Comparison of ENCODE assay signal across 8 mouse cellular contexts in the genomic region with DNA sequence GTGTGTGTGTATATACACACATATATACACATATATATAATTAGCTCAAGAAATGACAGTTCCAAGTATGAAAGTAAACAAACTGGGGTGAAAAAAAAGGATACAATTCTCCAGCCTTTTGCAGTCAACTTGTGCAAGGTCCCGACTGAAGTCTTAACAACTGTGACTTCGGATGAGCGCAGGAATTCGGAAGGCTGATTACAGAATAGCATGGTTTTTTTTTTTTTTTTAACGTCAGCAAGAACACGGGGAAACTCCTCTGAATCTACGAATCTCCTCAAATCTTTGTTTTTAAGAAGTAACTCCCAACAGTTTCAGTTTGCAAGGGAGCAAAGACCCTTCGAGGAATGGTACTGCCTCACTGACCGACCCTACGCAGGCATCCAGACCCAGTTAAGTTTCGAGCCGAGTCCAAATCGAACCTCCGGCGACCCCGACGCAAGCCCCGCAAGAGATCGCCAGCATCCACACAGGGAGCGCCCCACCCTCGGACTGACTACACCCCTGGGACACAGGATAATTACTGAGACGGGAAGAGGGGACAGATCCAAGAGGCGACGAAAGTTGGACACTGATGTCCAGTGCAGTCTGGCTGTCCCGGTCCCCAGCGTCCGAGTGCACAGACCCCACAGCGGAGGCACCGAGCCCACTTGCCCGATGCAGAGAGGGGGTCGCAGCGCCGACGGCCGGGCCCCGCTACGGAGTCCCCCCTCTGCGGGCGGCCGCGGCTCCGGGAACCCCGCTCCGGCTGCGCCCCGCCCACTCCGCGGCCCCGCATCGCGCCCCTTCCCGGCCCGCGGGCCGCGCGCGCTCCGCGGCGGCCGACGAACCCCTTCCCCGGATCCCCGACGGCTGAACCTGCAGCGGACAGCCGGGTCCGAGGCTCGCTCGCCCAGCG. TPM values are rescaled to one million over a fixed set of nuclear protein-coding genes. Genes with fewer than 3 reads are reported as not detected.
DNase-seq lines count a peak whose midpoint lies in the region; ATAC-seq and TF ChIP-seq lines count a peak whose summit lies in the region.

No protein-coding gene starts in this region.

- peak; percentile 20 for DNase-seq in kidney, adult 11 months
- DNase-seq in kidney, adult 18-20 months: no peak
- DNase-seq in ES-E14 (ENCODE audit: low read depth, low spot score): no peak
- DNase-seq in hindbrain, embryonic 11.5 days (ENCODE audit: low spot score): peak; percentile 59
- peak; percentile 65 for DNase-seq in liver, embryonic 11.5 days (ENCODE audit: low spot score)
- DNase-seq in neural tube, embryonic 11.5 days (ENCODE audit: low spot score): peak; percentile 45
- DNase-seq in thymus, postnatal 14 days: no peak

- peak overlapping the region; percentile 90 for H3K9ac ChIP-seq in ES-E14 (ENCODE audit: insufficient read depth, low read depth, low read length, poor library complexity, severe bottlenecking)
- H3K9ac ChIP-seq in embryonic facial prominence, embryonic 12.5 days: peak overlapping the region; percentile 96
- peak overlapping the region; percentile 94 for H3K9ac ChIP-seq in hindbrain, embryonic 11.5 days (ENCODE audit: low read depth, low read length)
- H3K9ac ChIP-seq in liver, embryonic 11.5 days (ENCODE audit: low read depth, low read length): peak overlapping the region; percentile 95
- peak overlapping the region; percentile 92 for H3K9ac ChIP-seq in neural tube, embryonic 11.5 days (ENCODE audit: low read length)

- no peaks in the 10 kb centered on the region for H3K36me3 ChIP-seq in ES-E14 (ENCODE audit: control insufficient read depth, insufficient read depth, low read length, poor library complexity, severe bottlenecking)
- H3K36me3 ChIP-seq in embryonic facial prominence, embryonic 12.5 days: no peaks in the 10 kb centered on the region
- no peaks in the 10 kb centered on the region for H3K36me3 ChIP-seq in hindbrain, embryonic 11.5 days (ENCODE audit: control insufficient read depth, insufficient read depth, low read length)
- no peaks in the 10 kb centered on the region for H3K36me3 ChIP-seq in liver, embryonic 11.5 days (ENCODE audit: control insufficient read depth, insufficient read depth, low read length)
- H3K36me3 ChIP-seq in neural tube, embryonic 11.5 days (ENCODE audit: control insufficient read depth, insufficient read depth, low read length): no peaks in the 10 kb centered on the region

- H3K27ac ChIP-seq in ES-E14 (ENCODE audit: insufficient read depth, low read depth, low read length, poor library complexity, severe bottlenecking): peak overlapping the region; percentile 59; the same call in 1 of the 2 replicates
- H3K27ac ChIP-seq in embryonic facial prominence, embryonic 12.5 days: peak overlapping the region; percentile 92
- H3K27ac ChIP-seq in hindbrain, embryonic 11.5 days (ENCODE audit: low read depth, low read length): peak overlapping the region; percentile 85
- peak overlapping the region; percentile 93 for H3K27ac ChIP-seq in liver, embryonic 11.5 days (ENCODE audit: low read depth, low read length)
- peak overlapping the region; percentile 89 for H3K27ac ChIP-seq in neural tube, embryonic 11.5 days (ENCODE audit: low read depth, low read length)

- peak; percentile 9; the same call in 1 of the 2 replicates for ATAC-seq in embryonic facial prominence, embryonic 12.5 days (ENCODE audit: insufficient number of reproducible peaks, insufficient read depth, low FRiP score, low TSS enrichment)
- no peak; the same call in none of the 2 replicates for ATAC-seq in hindbrain, embryonic 11.5 days (ENCODE audit: low FRiP score)
- ATAC-seq in liver, embryonic 11.5 days (replicated peaks; ENCODE audit: low FRiP score): peak; percentile 30
- ATAC-seq in neural tube, embryonic 11.5 days (ENCODE audit: insufficient read depth, low FRiP score, low TSS enrichment): peak; percentile 52

- peak overlapping the region; percentile 61 for H3K4me2 ChIP-seq in embryonic facial prominence, embryonic 12.5 days (replicated peaks)
- peak overlapping the region; percentile 67 for H3K4me2 ChIP-seq in hindbrain, embryonic 11.5 days (replicated peaks; ENCODE audit: low read depth, low read length)
- H3K4me2 ChIP-seq in liver, embryonic 11.5 days: peak overlapping the region; percentile 70
- peak overlapping the region; percentile 70 for H3K4me2 ChIP-seq in neural tube, embryonic 11.5 days (ENCODE audit: low read depth)

- H3K4me3 ChIP-seq in ES-E14 (ENCODE audit: insufficient read depth in 1 of 2, low read depth in 1 of 2, low read length in 2 of 2, poor library complexity in 1 of 2, severe bottlenecking in 1 of 2): peak overlapping the region; percentile 92
- peak overlapping the region; percentile 99 for H3K4me3 ChIP-seq in embryonic facial prominence, embryonic 12.5 days
- H3K4me3 ChIP-seq in hindbrain, embryonic 11.5 days (ENCODE audit: low read depth, low read length): peak overlapping the region; percentile 91
- peak overlapping the region; percentile 99 for H3K4me3 ChIP-seq in liver, embryonic 11.5 days (ENCODE audit: low read depth, low read length)
- H3K4me3 ChIP-seq in neural tube, embryonic 11.5 days (ENCODE audit: low read depth, low read length): peak overlapping the region; percentile 99

- H3K4me1 ChIP-seq in ES-E14 (ENCODE audit: control insufficient read depth in 2 of 2, insufficient read depth in 2 of 2, low read length in 2 of 2, poor library complexity in 1 of 2): peaks cover 5% of the 10 kb centered on the region in 2 experiments; a peak in 2 of 4 replicates
- peaks cover 19% of the 10 kb centered on the region; the same call in 1 of the 2 replicates for H3K4me1 ChIP-seq in embryonic facial prominence, embryonic 12.5 days
- H3K4me1 ChIP-seq in hindbrain, embryonic 11.5 days (replicated peaks; ENCODE audit: control insufficient read depth, insufficient read depth, low read length): 0 out of 2 replicates have a peak, but pooled peaks cover 4% of the 10 kb centered on the region
- peaks cover 46% of the 10 kb centered on the region for H3K4me1 ChIP-seq in liver, embryonic 11.5 days (replicated peaks; ENCODE audit: control insufficient read depth, insufficient read depth, low read length)
- H3K4me1 ChIP-seq in neural tube, embryonic 11.5 days (ENCODE audit: control insufficient read depth, insufficient read depth, low read length): peaks cover 2% of the 10 kb centered on the region; the same call in 1 of the 2 replicates

- no peaks in the 10 kb centered on the region for H3K9me3 ChIP-seq in ES-E14 (ENCODE audit: control insufficient read depth, insufficient read depth, low read depth, low read length)
- no peaks in the 10 kb centered on the region for H3K9me3 ChIP-seq in embryonic facial prominence, embryonic 12.5 days
- no peaks in the 10 kb centered on the region for H3K9me3 ChIP-seq in hindbrain, embryonic 11.5 days (ENCODE audit: control insufficient read depth, low read length)
- H3K9me3 ChIP-seq in liver, embryonic 11.5 days (ENCODE audit: control insufficient read depth, low read length): no peaks in the 10 kb centered on the region
- no peaks in the 10 kb centered on the region for H3K9me3 ChIP-seq in neural tube, embryonic 11.5 days (ENCODE audit: control insufficient read depth, low read length)

- in situ Hi-C loops in ES-E14 (cut with MboI; ENCODE audit: low sequenced_read_pairs in 2 of 2, unreplicated experiment in 2 of 2): no loop called here

- WGBS in embryonic facial prominence, embryonic 12.5 days: under 1% methylated on average over 71 of the region's 72 CpGs
- WGBS in hindbrain, embryonic 11.5 days: under 1% methylated on average over 63 of the region's 72 CpGs
- under 1% methylated on average over 68 of the region's 72 CpGs for WGBS in liver, embryonic 11.5 days
- WGBS in neural tube, embryonic 11.5 days: under 1% methylated on average over 67 of the region's 72 CpGs

- no peaks in the 10 kb centered on the region for H3K27me3 ChIP-seq in embryonic facial prominence, embryonic 12.5 days
- peaks cover 8% of the 10 kb centered on the region for H3K27me3 ChIP-seq in hindbrain, embryonic 11.5 days (ENCODE audit: control insufficient read depth, insufficient read depth, low read length)
- no peaks in the 10 kb centered on the region for H3K27me3 ChIP-seq in liver, embryonic 11.5 days (replicated peaks; ENCODE audit: control insufficient read depth, insufficient read depth, low read length)
- no peaks in the 10 kb centered on the region for H3K27me3 ChIP-seq in neural tube, embryonic 11.5 days (ENCODE audit: control insufficient read depth, insufficient read depth, low read length)

TF ChIP-seq in ES-E14, 5 proteins besides CTCF, POLR2A, EP300 and RAD21:
- TF ChIP-seq ZNF384 (IDR thresholded peaks at IDR 0.05; ENCODE audit: low read depth, low read length) (peak; percentile 50; the same call in 1 of the 2 replicates), HCFC1 (IDR thresholded peaks at IDR 0.05; ENCODE audit: borderline replicate concordance, insufficient read depth, low read length) (no peak), ZC3H11A (IDR thresholded peaks at IDR 0.05; ENCODE audit: borderline replicate concordance, low read depth, low read length) (no peak), CHD2 (IDR thresholded peaks at IDR 0.05; ENCODE audit: low read depth, low read length) (no peak), MAFK (IDR thresholded peaks at IDR 0.05; ENCODE audit: insufficient read depth, low read depth, low read length) (no peak)
TF ChIP-seq in ES-E14: peak in this region for 1.

RNA-seq across cellular contexts. Expression of a gene that starts 0.6 kb away (rescaled TPM):
- 11.7 and 17.3 TPM in 2 replicates for total RNA-seq in ES-E14 (2012; rRNA removed)
- polyA plus RNA-seq in embryonic facial prominence, embryonic 12.5 days (2016; fragmentation: Nextera tagmentation; extraction: Ambion mirVana): 22.8 and 24.4 TPM in 2 replicates
- polyA plus RNA-seq in hindbrain, embryonic 11.5 days (2014; fragmentation: Nextera tagmentation; extraction: Ambion mirVana): 28.8 and 31.1 TPM in 2 replicates
- polyA plus RNA-seq in liver, embryonic 11.5 days (2014; fragmentation: Nextera tagmentation; extraction: Ambion mirVana): 21.3 and 23.5 TPM in 2 replicates
- polyA plus RNA-seq in neural tube, embryonic 11.5 days (2014; fragmentation: Nextera tagmentation; extraction: Ambion mirVana): 32.7 and 33.9 TPM in 2 replicates

Comparison
In these comparisons a context has a peak if more than half of its experiments do, and no peak if none do; other contexts are left out.
1. DNase-seq: peak in kidney, adult 11 months (single experiment), hindbrain, embryonic 11.5 days (single experiment), liver, embryonic 11.5 days (single experiment) and neural tube, embryonic 11.5 days (single experiment); none in kidney, adult 18-20 months (single experiment), ES-E14 (single experiment) and thymus, postnatal 14 days (single experiment).
2. Peak in every context shown above with its lines, with median percentiles within 50 percentile points of each other: H3K27ac ChIP-seq, H3K4me3 ChIP-seq, H3K9ac ChIP-seq and H3K4me2 ChIP-seq.